Comparison of ENCODE assay signal across 13 mouse cellular contexts in genomic region chr4:139341556-139342233, GRCm38 (mm10). TPM values are rescaled to one million over a fixed set of nuclear protein-coding genes. Genes with fewer than 3 reads are reported as not detected.
DNase-seq lines count a peak whose midpoint lies in the region; ATAC-seq lines count a peak whose summit lies in the region.
"Had no signal": no experiment of that assay in that cellular context is flagged by ENCODE, and none has a peak within 500 bp of the region (broad histone marks: within the 10 kb centered on the region; RNA-seq: fewer than 3 reads in every experiment).

No protein-coding gene starts in this region.

- DNase-seq in liver, embryonic 11.5 days (ENCODE audit: low spot score): no peak
- peak; percentile 53 to 54 for DNase-seq in adrenal gland, adult 18-20 months (ENCODE audit: low spot score in 2 of 2)
- DNase-seq in kidney, postnatal 25 days: peak; percentile 40 to 54
- DNase-seq in retina, postnatal 1 day: peak; percentile 14
- DNase-seq in gastrocnemius, postnatal 25 days: no peak
- no peak for DNase-seq in cerebellum, postnatal 4 days (ENCODE audit: low spot score in 2 of 2)
- DNase-seq: cerebellum, adult 11 months; gastrocnemius, postnatal 10 days had no signal

- no peak overlapping the region for H3K4me2 ChIP-seq in liver, embryonic 16.5 days (ENCODE audit: low read depth, low read length)
- no peak overlapping the region for H3K4me2 ChIP-seq in liver, embryonic 11.5 days
- no peak overlapping the region for H3K4me2 ChIP-seq in hindbrain, embryonic 12.5 days (replicated peaks)
- H3K4me2 ChIP-seq: forebrain, embryonic 12.5 days; liver, embryonic 15.5 days had no signal

- peaks cover 3% of the 10 kb centered on the region for H3K36me3 ChIP-seq in liver, embryonic 16.5 days (ENCODE audit: control insufficient read depth, insufficient read depth)
- peaks cover 8% of the 10 kb centered on the region for H3K36me3 ChIP-seq in liver, embryonic 11.5 days (ENCODE audit: control insufficient read depth, insufficient read depth, low read length)
- peaks cover 14% of the 10 kb centered on the region for H3K36me3 ChIP-seq in hindbrain, embryonic 12.5 days

- H3K27ac ChIP-seq in liver, embryonic 16.5 days (ENCODE audit: low read length): no peak overlapping the region
- no peak overlapping the region for H3K27ac ChIP-seq in liver, embryonic 11.5 days (ENCODE audit: low read depth, low read length)
- H3K27ac ChIP-seq in hindbrain, embryonic 12.5 days: no peak overlapping the region
- H3K27ac ChIP-seq: forebrain, embryonic 12.5 days; liver, embryonic 15.5 days had no signal

- H3K4me1 ChIP-seq in liver, embryonic 16.5 days (ENCODE audit: control insufficient read depth, low read depth, low read length): peaks cover 15% of the 10 kb centered on the region
- peaks cover 6% of the 10 kb centered on the region; the same call in 1 of the 2 replicates for H3K4me1 ChIP-seq in liver, embryonic 11.5 days (replicated peaks; ENCODE audit: control insufficient read depth, insufficient read depth, low read length)
- no peaks in the 10 kb centered on the region for H3K4me1 ChIP-seq in hindbrain, embryonic 12.5 days
- H3K4me1 ChIP-seq: forebrain, embryonic 12.5 days had no signal

- peak overlapping the region; percentile 20; the same call in 1 of the 2 replicates for H3K9ac ChIP-seq in liver, embryonic 16.5 days (ENCODE audit: low read depth, low read length)
- H3K9ac ChIP-seq in liver, embryonic 11.5 days (ENCODE audit: low read depth, low read length): no peak overlapping the region
- no peak overlapping the region for H3K9ac ChIP-seq in hindbrain, embryonic 12.5 days
- H3K9ac ChIP-seq: forebrain, embryonic 12.5 days; liver, embryonic 15.5 days had no signal

- H3K4me3 ChIP-seq in liver, embryonic 16.5 days (ENCODE audit: low read depth, low read length): no peak overlapping the region
- no peak overlapping the region for H3K4me3 ChIP-seq in liver, embryonic 11.5 days (ENCODE audit: low read depth, low read length)
- no peak overlapping the region for H3K4me3 ChIP-seq in hindbrain, embryonic 12.5 days
- H3K4me3 ChIP-seq: forebrain, embryonic 12.5 days; liver, embryonic 15.5 days had no signal

- H3K9me3 ChIP-seq in liver, embryonic 16.5 days (replicated peaks; ENCODE audit: control insufficient read depth, low read length): no peaks in the 10 kb centered on the region
- H3K9me3 ChIP-seq in liver, embryonic 11.5 days (ENCODE audit: control insufficient read depth, low read length): no peaks in the 10 kb centered on the region
- H3K9me3 ChIP-seq in hindbrain, embryonic 12.5 days (replicated peaks): no peaks in the 10 kb centered on the region
- H3K9me3 ChIP-seq: forebrain, embryonic 12.5 days; liver, embryonic 15.5 days had no signal

- ATAC-seq in liver, embryonic 16.5 days (ENCODE audit: low read depth): no peak
- ATAC-seq in liver, embryonic 11.5 days (replicated peaks; ENCODE audit: low FRiP score): no peak
- ATAC-seq in hindbrain, embryonic 12.5 days (ENCODE audit: low FRiP score): no peak
- ATAC-seq: inflammation-experienced regulatory T-cells, adult 6 months had no signal

- H3K27me3 ChIP-seq in liver, embryonic 16.5 days (ENCODE audit: control insufficient read depth, insufficient read depth, low read depth, low read length): no peaks in the 10 kb centered on the region
- H3K27me3 ChIP-seq in liver, embryonic 11.5 days (replicated peaks; ENCODE audit: control insufficient read depth, insufficient read depth, low read length): 0 out of 2 replicates have a peak, but pooled peaks cover 2% of the 10 kb centered on the region
- H3K27me3 ChIP-seq in hindbrain, embryonic 12.5 days: peaks cover 16% of the 10 kb centered on the region
- H3K27me3 ChIP-seq: liver, embryonic 15.5 days had no signal

- WGBS in liver, embryonic 16.5 days (ENCODE audit: insufficient replicate concordance): 67% methylated on average over 7 of the region's 7 CpGs
- 88% methylated on average over 7 of the region's 7 CpGs for WGBS in liver, embryonic 11.5 days
- WGBS in hindbrain, embryonic 12.5 days: 79% methylated on average over 7 of the region's 7 CpGs

RNA-seq across cellular contexts. Expression of gene Mrto4, which starts 10.7 kb away (rescaled TPM):
- polyA plus RNA-seq in liver, embryonic 16.5 days (2015; fragmentation: Nextera tagmentation; extraction: Ambion mirVana): 62.5 and 65.7 TPM in 2 replicates
- 241 and 259 TPM in 2 replicates for polyA plus RNA-seq in liver, embryonic 11.5 days (2014; fragmentation: Nextera tagmentation; extraction: Ambion mirVana)
- 10 to 100 TPM; 58.8 to 60.6 TPM for total RNA-seq in adrenal gland, adult 18-20 months (2021)
- total RNA-seq in gastrocnemius, postnatal 25 days (2021): 10 to 100 TPM; 32.7 to 33.3 TPM
- 89.2 and 91.4 TPM in 2 replicates for polyA plus RNA-seq in hindbrain, embryonic 12.5 days (2016; fragmentation: Nextera tagmentation; extraction: Ambion mirVana)

RNA-seq across cellular contexts. Expression of gene Emc1, which starts 10.7 kb away (rescaled TPM):
- 12.8 and 13.2 TPM in 2 replicates for polyA plus RNA-seq in liver, embryonic 16.5 days (2015; fragmentation: Nextera tagmentation; extraction: Ambion mirVana)
- polyA plus RNA-seq in liver, embryonic 11.5 days (2014; fragmentation: Nextera tagmentation; extraction: Ambion mirVana): 32.9 and 34.0 TPM in 2 replicates
- total RNA-seq in adrenal gland, adult 18-20 months (2021): 10 to 100 TPM; 57.2 to 57.5 TPM
- 10 to 100 TPM; 26.3 to 28.4 TPM for total RNA-seq in gastrocnemius, postnatal 25 days (2021)
- 42.5 and 43.6 TPM in 2 replicates for polyA plus RNA-seq in hindbrain, embryonic 12.5 days (2016; fragmentation: Nextera tagmentation; extraction: Ambion mirVana)

RNA-seq across cellular contexts. Expression of gene Ubr4, which starts 10.7 kb away (rescaled TPM):
- 35.0 and 42.9 TPM in 2 replicates for polyA plus RNA-seq in liver, embryonic 16.5 days (2015; fragmentation: Nextera tagmentation; extraction: Ambion mirVana)
- 79.0 and 86.9 TPM in 2 replicates for polyA plus RNA-seq in liver, embryonic 11.5 days (2014; fragmentation: Nextera tagmentation; extraction: Ambion mirVana)
- total RNA-seq in adrenal gland, adult 18-20 months (2021): 100 to 1,000 TPM; 137 to 144 TPM
- total RNA-seq in gastrocnemius, postnatal 25 days (2021): 10 to 100 TPM; 79.0 to 90.6 TPM
- polyA plus RNA-seq in hindbrain, embryonic 12.5 days (2016; fragmentation: Nextera tagmentation; extraction: Ambion mirVana): 79.7 and 80.1 TPM in 2 replicates

RNA-seq across cellular contexts. Expression of gene Akr7a5, which starts 31.2 kb away (rescaled TPM):
- 58.1 and 74.1 TPM in 2 replicates for polyA plus RNA-seq in liver, embryonic 16.5 days (2015; fragmentation: Nextera tagmentation; extraction: Ambion mirVana)
- polyA plus RNA-seq in liver, embryonic 11.5 days (2014; fragmentation: Nextera tagmentation; extraction: Ambion mirVana): 68.4 and 72.7 TPM in 2 replicates
- total RNA-seq in adrenal gland, adult 18-20 months (2021): 10 to 100 TPM; 59.3 to 71.3 TPM
- 10 to 100 TPM; 30.5 to 35.9 TPM for total RNA-seq in gastrocnemius, postnatal 25 days (2021)
- polyA plus RNA-seq in hindbrain, embryonic 12.5 days (2016; fragmentation: Nextera tagmentation; extraction: Ambion mirVana): 70.0 and 76.2 TPM in 2 replicates

RNA-seq across cellular contexts. Expression of gene Pqlc2, which starts 31.2 kb away (rescaled TPM):
- polyA plus RNA-seq in liver, embryonic 16.5 days (2015; fragmentation: Nextera tagmentation; extraction: Ambion mirVana): 14.1 and 14.4 TPM in 2 replicates
- 13.8 and 15.5 TPM in 2 replicates for polyA plus RNA-seq in liver, embryonic 11.5 days (2014; fragmentation: Nextera tagmentation; extraction: Ambion mirVana)
- total RNA-seq in adrenal gland, adult 18-20 months (2021): 1 to 10 TPM; 8.8 to 9.2 TPM
- total RNA-seq in gastrocnemius, postnatal 25 days (2021): 1 to 10 TPM; 4.9 to 6.9 TPM
- 14.4 and 14.8 TPM in 2 replicates for polyA plus RNA-seq in hindbrain, embryonic 12.5 days (2016; fragmentation: Nextera tagmentation; extraction: Ambion mirVana)

Comparison
In these comparisons a context has a peak if more than half of its experiments do, and no peak if none do; other contexts are left out.
1. DNase-seq: peak in adrenal gland, adult 18-20 months (2 of 2), kidney, postnatal 25 days (2 of 2) and retina, postnatal 1 day (single experiment); none in liver, embryonic 11.5 days (single experiment), gastrocnemius, postnatal 25 days (single experiment) and cerebellum, postnatal 4 days (0 of 2).